Mouse (Mus musculus): ENCODE results near the gene Gprc5d.

Gene Gprc5d

DNA sequence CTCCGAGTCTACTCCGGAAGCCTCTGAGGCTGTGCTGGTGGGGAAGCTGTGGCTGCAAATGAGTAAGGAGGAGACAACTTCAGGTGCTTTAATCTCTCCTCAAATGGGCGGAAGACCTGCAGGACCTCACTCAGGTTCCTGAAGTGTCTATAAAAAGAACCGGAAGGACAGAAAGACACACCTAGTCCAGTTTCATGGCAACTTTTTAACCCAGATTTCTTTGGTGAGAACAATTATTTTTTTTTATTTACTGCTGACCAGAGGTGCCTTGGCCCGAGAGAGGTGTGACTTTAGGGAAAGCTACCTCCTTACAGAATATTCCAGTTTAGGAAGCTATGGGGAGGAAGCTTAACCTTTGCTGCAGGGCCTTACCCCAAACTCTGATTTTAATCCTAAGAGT, at the start of gene Gprc5d:
Gene Gprc5d, minus strand, starts transcription at position 101 of the 400 bp plus-strand sequence.
- no peak for DNase-seq (ENCODE audit: low spot score)

- no peak for DNase-seq (ENCODE audit: low spot score)
Measured at GRCm38 (mm10) chr6:135166712-135167111, 48.6 kb upstream of the Gprc5d start.

- DNase-seq (ENCODE audit: low spot score) = no peak
Measured at GRCm38 (mm10) chr6:135166262-135166661, 48.2 kb upstream of the Gprc5d start.

GRCm38 (mm10) chr6:135165706-135166105, 47.6 kb upstream of the Gprc5d start:
- no peak for DNase-seq (ENCODE audit: low spot score)

- DNase-seq (ENCODE audit: low spot score) = no peak
Measured at GRCm38 (mm10) chr6:135165191-135165590, 47.1 kb upstream of the Gprc5d start.

GRCm38 (mm10) chr6:135162861-135163260, 44.8 kb upstream of the Gprc5d start:
- DNase-seq (ENCODE audit: low spot score) = no peak

- no peak for DNase-seq (ENCODE audit: low spot score)
Measured at GRCm38 (mm10) chr6:135162311-135162710, 44.2 kb upstream of the Gprc5d start.

DNA sequence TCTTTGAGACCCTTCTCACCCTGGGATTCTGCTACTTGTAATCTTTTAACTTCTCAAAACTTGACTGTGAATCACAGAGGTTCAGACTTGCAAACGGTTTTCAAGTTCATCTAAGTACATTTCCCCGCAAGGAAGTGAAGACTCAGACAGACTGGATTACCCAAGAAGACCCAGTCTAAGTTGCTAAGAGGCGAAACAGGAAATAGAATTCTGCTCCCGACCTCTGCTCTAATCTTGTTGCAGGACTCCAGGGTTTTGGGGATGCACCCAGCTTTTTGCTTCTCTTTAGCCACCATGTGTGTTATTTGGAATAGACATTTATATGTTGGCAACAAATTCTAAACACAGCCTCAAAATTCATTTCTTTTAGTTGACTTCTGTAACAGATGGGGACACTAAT, 43.3 kb upstream of the Gprc5d start:
- DNase-seq (ENCODE audit: low spot score) = no peak

- no peak for DNase-seq (ENCODE audit: low spot score)
Measured at GRCm38 (mm10) chr6:135158509-135158908, 40.4 kb upstream of the Gprc5d start.

DNA sequence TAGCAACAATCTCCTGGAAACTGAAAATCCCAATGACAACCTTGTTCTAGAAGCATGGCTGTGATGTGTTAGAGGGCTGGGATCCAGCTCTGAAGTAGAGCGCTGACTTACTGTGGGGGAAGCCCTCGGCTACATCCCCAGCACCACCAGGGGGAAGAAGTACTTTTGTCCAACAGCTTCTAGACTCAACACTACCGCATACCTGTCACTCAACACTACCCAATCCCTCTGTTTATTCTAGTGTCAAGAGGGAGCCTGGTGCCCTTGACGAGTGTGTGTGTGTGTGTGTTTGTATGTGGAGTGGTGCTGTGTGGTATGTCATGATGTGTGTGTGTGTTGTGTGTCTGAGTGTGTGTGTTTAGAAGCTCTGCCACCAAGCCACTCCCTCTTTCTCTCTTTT, 39.4 kb upstream of the Gprc5d start:
- DNase-seq (ENCODE audit: low spot score) = no peak

- DNase-seq (ENCODE audit: low spot score) = no peak
Measured at GRCm38 (mm10) chr6:135156597-135156996, 38.5 kb upstream of the Gprc5d start.

DNA sequence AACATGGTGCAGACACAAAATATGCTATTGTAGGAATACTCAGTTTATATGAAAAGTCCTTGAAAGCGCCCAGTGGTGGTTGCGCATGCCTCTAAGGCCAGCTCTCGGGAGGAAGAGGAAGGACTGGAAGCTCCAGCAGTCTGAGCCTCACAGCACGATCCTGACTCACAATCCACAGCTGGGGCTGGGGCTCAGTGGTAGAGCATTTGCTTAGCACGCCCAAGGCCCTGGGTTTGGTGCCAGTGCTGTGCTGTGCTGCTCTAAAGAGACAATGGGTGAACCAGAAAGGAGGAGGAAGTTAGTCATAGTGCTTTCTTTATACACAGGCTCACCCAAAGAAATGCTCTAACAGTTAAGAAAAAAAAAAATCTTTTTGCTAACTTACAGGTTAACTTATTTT, 35.6 kb upstream of the Gprc5d start:
- no peak for DNase-seq (ENCODE audit: low spot score)

DNA sequence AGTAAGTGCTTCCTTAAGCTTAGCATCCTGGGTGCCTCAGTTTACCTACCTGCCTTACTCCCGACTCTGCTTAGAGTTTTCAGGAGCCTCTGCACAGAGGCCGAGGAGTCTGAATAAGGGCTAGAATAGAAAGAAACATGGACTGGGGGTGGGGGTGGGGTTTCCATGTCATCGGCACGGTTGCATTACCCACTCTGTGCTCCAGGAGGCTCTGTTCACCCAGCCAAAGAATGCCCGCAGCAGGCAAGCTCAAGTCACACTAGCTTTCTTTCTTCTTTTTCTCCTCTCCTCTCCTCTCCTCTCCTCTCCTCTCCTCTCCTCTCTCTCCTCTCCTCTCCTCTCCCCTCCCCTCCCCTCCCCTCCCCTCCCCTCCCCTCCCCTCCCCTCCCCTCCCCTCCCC, 32.2 kb upstream of the Gprc5d start:
- no peak for DNase-seq (ENCODE audit: low spot score)

DNA sequence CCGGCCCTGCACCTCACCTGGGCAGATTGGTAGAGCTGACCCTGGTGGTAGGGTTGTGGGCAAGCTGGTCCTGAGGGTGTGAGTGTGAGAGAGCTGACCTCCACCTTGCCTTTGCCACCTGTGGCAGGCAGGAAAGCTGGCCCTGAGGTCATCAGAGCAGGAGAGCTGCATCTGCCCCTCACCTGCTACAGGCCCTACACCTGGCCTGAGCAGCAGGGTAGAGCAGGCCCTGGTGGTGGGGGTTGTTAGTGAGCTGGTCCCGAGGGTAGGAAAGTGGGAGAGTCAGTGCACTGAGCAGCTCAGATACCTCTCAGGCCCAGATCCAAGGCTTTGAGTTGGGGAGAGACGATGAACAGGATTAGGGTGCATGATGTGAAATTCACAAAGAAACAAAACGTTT, 31.6 kb upstream of the Gprc5d start:
- DNase-seq (ENCODE audit: low spot score) = no peak

GRCm38 (mm10) chr6:135149175-135149574, 31.1 kb upstream of the Gprc5d start:
- no peak for DNase-seq (ENCODE audit: low spot score)

- no peak for DNase-seq (ENCODE audit: low spot score)
Measured at GRCm38 (mm10) chr6:135148506-135148905, 30.4 kb upstream of the Gprc5d start.

DNA sequence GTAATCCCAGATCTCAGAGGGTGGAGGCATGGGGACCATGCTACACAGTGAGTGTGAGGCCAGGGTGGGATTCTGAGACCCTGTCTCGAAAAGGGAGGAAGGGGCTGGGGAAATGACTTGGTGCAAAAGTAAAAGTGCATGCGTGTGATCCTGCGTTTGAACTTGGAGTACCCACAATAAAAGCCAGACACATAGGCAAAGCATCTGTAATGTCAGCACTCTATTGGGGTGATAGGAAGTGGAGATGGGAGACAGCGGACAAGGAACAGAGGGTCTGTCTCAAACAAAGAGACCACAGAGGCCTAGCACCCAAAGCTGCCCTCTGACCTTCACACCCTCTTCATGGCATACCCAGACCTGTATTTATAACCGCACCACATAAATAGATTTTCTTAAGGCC, 27.9 kb upstream of the Gprc5d start:
- DNase-seq (ENCODE audit: low spot score) = no peak

GRCm38 (mm10) chr6:135144516-135144915, 26.4 kb upstream of the Gprc5d start:
- DNase-seq (ENCODE audit: low spot score) = no peak

GRCm38 (mm10) chr6:135143151-135143550, 25.1 kb upstream of the Gprc5d start:
- no peak for DNase-seq (ENCODE audit: low spot score)

DNA sequence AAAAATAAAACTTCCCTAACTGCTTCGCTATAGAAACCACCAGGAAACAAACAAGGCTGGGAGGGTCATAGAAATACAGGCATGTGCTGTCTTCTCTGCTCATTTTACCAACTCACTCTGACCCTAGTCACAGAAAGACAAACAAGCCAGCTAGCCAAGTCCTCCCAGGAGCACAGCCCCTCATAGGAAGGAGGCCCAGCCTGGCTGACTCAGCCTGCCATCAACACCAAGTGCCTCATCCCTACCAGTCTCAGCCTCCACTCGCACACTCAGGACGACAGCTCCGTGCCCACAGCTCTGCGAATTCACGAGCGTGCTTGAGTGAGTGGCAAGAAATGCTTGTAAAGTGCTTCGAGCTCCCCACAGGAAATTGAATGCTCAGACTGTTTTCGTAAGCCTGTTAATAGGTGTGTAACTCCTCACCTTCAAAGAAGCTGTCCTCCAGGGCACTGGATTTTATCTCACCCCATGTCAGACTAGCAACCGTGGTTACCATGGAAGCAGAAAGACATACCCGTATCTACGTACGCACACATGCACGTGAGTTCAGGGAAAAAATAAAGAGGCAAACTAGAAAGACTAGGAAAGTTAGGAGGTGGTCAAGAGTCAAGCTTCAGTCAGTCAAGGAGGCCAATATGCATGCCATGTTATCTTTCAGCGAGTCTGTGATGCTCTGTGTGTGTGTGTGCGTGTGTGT, 23.5 kb upstream of the Gprc5d start:
- no peak for DNase-seq (ENCODE audit: low spot score)

DNA sequence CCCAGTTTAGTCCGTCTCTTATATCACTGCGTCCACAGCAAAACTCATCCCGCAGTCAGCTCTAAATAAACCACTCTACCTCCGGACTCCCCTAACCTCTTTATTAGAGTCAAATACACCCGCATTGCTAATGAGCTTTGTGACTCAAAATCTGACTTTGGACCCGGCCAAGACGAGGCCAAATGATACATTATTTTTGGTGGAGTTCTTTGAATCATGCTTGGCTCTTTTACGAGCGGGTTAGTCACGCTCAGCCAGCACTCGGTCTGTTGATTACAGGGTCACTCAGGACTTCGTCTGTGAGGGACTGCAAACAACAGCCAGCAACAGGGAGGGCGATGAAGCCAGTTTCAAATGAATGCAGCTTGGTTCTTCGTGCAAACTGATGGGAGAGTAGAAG, 20.7 kb upstream of the Gprc5d start:
- no peak for DNase-seq (ENCODE audit: low spot score)

GRCm38 (mm10) chr6:135138207-135138606, 20.1 kb upstream of the Gprc5d start:
- no peak for DNase-seq (ENCODE audit: low spot score)

DNA sequence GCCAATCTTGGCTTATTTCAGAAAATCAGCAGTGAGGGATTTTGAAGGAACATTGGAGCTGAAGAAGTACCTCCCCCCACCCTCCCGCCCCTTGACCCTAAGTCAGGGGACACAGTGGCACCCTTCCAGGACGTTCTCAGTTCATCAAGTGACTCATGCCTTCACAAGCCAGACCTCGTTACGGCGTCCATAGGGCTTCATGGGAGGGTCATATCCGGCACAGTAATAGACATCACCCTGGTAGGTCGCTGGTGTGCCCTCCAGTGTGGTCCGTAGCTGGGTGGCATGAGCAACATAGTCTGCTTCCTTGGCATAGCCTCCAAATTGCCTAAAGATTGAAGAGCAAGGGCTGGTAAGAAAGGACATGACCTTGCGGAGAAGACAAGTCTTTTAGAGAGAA, 19.7 kb upstream of the Gprc5d start:
- no peak for DNase-seq (ENCODE audit: low spot score)

GRCm38 (mm10) chr6:135136439-135137161, 18.5 kb upstream of the Gprc5d start:
- no peak for DNase-seq (ENCODE audit: low spot score)
